Mouse (Mus musculus) MEL (cell line): Measurements from ENCODE around the gene Gm11060.

ENCODE experiments used
- CTCF ChIP-seq, 3 experiments: IDR thresholded peaks in 2 of 3; conservative IDR thresholded peaks in 1 of 3; 2 replicates each; pipeline ENCODE4 v1.5.1; 2011 to 2012; ENCODE audit warnings: low read length in 3 of 3, low read depth in 2 of 3, mild to moderate bottlenecking in 2 of 3, improper control_type of control experiment in 1 of 3, inconsistent platforms in 1 of 3, mixed read lengths in 1 of 3, moderate library complexity in 1 of 3; ENCODE audit not compliant: control insufficient read depth in 1 of 3, insufficient read depth in 1 of 3, poor library complexity in 1 of 3, severe bottlenecking in 1 of 3
- ELF1 ChIP-seq: IDR thresholded peaks from 2 replicates; pipeline ENCODE4 v1.6.1; 2014; ENCODE audit warnings: low read depth, mild to moderate bottlenecking, inconsistent platforms, low read length, improper control_type of control experiment, moderate library complexity
- EP300 ChIP-seq, 2 experiments: IDR thresholded peaks; 2 replicates each; pipeline ENCODE4 v1.6.1; 2011; ENCODE audit warnings: improper control_type of control experiment in 2 of 2, low read length in 2 of 2, low read depth in 1 of 2, mild to moderate bottlenecking in 1 of 2
- ETS1 ChIP-seq: IDR thresholded peaks from 2 replicates; pipeline ENCODE4 v1.6.1; 2012; ENCODE audit warnings: low read depth, mild to moderate bottlenecking, inconsistent platforms, low read length, improper control_type of control experiment, moderate library complexity
- RAD21 ChIP-seq: IDR thresholded peaks from 2 replicates; pipeline ENCODE4 v1.6.1; 2011; ENCODE audit warnings: mild to moderate bottlenecking, low read depth, low read length, improper control_type of control experiment
- ZC3H11A ChIP-seq: IDR thresholded peaks from 2 replicates; pipeline ENCODE4 v1.6.1; 2012; ENCODE audit warnings: low read depth, mild to moderate bottlenecking, inconsistent platforms, low read length, improper control_type of control experiment
- ZNF384 ChIP-seq: IDR thresholded peaks from 2 replicates; pipeline ENCODE4 v1.6.1; 2012; ENCODE audit warnings: low read depth, mild to moderate bottlenecking, inconsistent platforms, low read length, improper control_type of control experiment

GRCm38 (mm10) chr2:105128564-105128963 lies 36.7 kb downstream of the Gm11060 start:
- TF ChIP-seq ETS1: no peak
- TF ChIP-seq EP300 (IDR thresholded peaks at IDR 0.05; ENCODE audit: low read depth in 1 of 2, low read length in 2 of 2): no peak
- no peak for TF ChIP-seq CTCF (IDR thresholded peaks at IDR 0.05 in 2 of 3, conservative IDR thresholded peaks at IDR 0.05 in 1 of 3; ENCODE audit: control insufficient read depth in 1 of 3, insufficient read depth in 1 of 3, low read depth in 2 of 3, low read length in 3 of 3, poor library complexity in 1 of 3, severe bottlenecking in 1 of 3)
- no peak for TF ChIP-seq ZC3H11A
- TF ChIP-seq RAD21: no peak
- no peak for TF ChIP-seq ZNF384
- no peak for TF ChIP-seq ELF1
